Mouse (Mus musculus) E14TG2a.4 (cell line): Measurements from ENCODE around the gene Tnr.

ENCODE experiments used
- CTCF ChIP-seq: conservative IDR thresholded peaks from 2 replicates; pipeline ENCODE4 v1.5.1; 2014; ENCODE audit warnings: low read length
- NANOG ChIP-seq: IDR thresholded peaks from 2 replicates; pipeline ENCODE4 v1.6.1; 2014; ENCODE audit warnings: borderline replicate concordance, low read length, mixed read lengths
- POU5F1 ChIP-seq: IDR thresholded peaks from 2 replicates; pipeline ENCODE4 v1.6.1; 2014; ENCODE audit warnings: low read length, borderline replicate concordance

GRCm38 (mm10) chr1:159833646-159834338, 310.2 kb downstream of the Tnr start:
- TF ChIP-seq CTCF (no peak), NANOG (no peak; the same call in 1 of the 2 replicates), POU5F1 (no peak)
